Mouse (Mus musculus) activated CD4-positive, CD25-positive, alpha-beta regulatory T cell, adult 4 months (primary cell): ENCODE measurements around the gene Zfp609. TPM values are rescaled to one million over a fixed set of nuclear protein-coding genes. Genes with fewer than 3 reads are reported as not detected.

ENCODE experiments used
- ATAC-seq: one replicate; pipeline ENCODE4 v1.8.0; 2017
- polyA plus RNA-seq, 2 experiments: library from polyadenylated mRNA; unstranded; fragments of 100-300 nt; shearing (Covaris generic); gene quantifications; one replicate each; pipeline ENCODE4 v1.2.1; 2017

The Zfp609 gene
- polyA plus RNA-seq, 2 experiments from 2014 or later = 1.8 to 2.3 TPM

GRCm38 (mm10) chr9:65759256-65759655 is 68.1 kb downstream of the Zfp609 start:
- ATAC-seq = no peak

GRCm38 (mm10) chr9:65757826-65758225 is 69.5 kb downstream of the Zfp609 start:
- ATAC-seq = no peak

GRCm38 (mm10) chr9:65755673-65756375 is 71.5 kb downstream of the Zfp609 start:
- no peak for ATAC-seq

DNA sequence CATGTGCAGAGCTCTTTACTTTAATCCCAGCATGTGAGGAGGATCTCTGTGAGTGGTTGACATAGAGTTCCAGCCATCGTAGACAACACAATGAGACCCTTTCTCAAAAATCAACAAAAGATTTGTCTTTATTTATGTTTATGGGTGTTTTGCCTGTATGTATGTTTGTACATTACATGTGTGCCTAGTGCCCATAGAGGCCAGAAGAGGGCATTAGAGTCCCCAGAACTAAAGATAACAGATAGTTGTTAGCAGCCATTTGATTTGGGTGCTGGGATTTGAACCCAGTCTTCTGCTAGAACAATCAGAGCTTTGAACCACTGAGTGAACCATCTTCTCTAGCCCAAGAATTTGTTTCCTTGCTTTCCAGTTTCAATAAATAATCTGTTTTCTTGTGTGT is 72.2 kb downstream of the Zfp609 start:
- no peak for ATAC-seq

DNA sequence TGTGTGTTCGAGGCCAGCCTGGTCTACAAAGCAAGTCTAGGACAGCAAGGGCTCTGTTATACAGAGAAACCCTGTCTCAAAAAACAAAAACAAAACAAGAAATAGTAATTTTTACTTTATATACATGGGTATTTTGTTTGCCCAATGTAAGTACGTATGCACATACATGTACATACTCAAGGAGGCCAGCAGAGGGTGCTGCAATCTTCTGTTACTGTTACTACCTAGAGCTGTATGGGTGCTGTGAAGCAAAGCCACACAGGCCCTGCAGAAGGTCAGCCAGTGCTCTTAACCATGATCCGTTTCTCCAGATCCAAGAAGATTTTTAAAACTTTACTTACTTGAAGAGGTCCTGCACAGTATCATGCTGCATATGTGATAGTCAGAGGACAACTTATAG is 74.7 kb downstream of the Zfp609 start:
- no peak for ATAC-seq

- no peak for ATAC-seq
Measured at GRCm38 (mm10) chr9:65751906-65752305, 75.5 kb downstream of the Zfp609 start.

DNA sequence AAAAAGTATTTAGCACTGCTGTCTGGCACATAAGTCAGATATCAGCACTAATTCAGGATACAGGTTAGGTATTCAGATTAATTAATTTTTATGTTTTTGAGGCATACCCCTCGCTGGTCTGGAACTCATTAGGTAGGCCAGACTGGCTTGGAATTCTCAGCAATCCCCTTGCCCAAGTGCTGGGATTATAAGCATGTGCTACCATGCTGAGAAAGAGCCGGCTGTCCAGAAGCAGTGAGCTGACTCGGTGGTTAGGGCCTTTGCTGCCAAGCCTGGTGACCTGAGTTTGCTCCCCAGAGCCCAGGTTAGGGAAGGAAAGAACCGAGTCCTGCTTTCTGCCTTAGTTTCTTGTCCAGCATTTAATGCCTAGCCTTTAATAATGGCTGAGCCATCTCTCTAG is 79.3 kb downstream of the Zfp609 start:
- no peak for ATAC-seq

- ATAC-seq = no peak
Measured at GRCm38 (mm10) chr9:65746479-65746878, 80.9 kb downstream of the Zfp609 start.

DNA sequence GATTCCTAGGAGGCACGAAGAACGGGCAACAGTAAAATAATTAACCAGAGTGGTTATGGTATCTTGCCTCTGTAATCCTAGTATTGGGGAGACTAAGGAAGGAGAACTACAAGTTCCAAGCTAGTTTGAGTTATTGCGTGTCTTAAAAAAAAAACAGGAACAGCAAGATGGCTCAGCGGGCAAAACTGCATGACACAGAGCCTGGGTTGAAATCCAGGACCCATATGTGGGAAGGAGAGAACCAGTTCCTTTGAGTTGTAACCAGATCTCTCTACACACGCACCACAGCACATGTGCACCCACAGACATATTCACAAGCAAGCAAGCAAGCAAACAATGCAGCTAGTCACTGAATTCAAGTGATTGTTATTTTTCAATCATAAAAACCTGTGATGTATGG is 81.9 kb downstream of the Zfp609 start:
- ATAC-seq = no peak

- ATAC-seq = no peak
Measured at GRCm38 (mm10) chr9:65744171-65745082, 82.9 kb downstream of the Zfp609 start.

DNA sequence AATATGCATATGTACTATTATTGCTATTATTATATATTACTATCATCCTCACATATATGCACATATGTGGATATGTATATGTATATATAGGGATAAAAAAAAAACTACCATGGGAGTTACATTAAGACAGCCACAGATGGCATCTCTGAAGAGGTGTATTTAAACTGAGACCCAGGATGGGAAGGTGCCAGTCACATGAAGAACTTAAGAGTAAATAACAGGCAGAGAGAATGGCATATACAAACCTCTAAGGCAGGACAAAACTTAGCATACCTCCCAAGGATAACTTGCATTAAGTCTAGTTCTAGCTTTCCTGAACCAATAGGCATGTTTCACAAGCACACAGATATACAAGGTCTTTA is 83.6 kb downstream of the Zfp609 start:
- ATAC-seq = no peak

DNA sequence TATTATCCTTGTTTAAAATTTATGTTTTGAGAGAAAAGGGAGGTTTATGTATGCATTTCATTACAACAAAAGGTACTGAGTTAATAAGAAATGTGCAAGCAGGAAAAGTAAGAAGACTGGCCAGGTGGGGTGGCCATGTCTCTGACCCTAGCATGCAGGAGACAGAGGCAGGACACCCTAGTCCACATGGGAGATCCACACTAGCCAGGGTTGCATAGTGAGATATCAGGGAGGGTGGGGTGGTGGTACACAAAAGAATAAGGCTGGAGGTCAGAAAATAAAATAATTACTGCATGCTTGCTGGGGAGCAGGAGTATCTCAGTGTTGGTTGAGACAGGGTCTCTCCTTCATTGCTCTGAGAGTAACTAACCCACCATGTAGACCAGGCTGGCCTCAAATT is 84.0 kb downstream of the Zfp609 start:
- ATAC-seq = no peak

DNA sequence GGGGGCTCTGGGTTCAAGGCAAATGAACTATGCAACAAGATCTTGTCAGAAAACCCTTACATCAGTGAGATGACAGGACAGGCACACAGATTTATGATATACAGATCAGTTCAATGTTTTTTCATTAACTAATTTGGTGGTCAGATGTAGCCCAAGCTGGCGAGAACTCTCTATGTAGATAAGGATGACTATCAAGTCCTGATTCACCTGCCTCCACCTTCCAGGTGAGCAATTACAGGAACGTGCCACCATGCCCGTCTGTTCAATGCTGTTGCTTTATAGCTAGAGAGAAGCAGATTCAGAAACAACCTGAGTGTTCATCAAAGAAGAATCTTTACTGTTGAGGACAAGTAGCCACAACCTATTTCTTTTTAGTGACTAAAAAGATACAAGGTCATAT is 84.6 kb downstream of the Zfp609 start:
- no peak for ATAC-seq

- no peak for ATAC-seq
Measured at GRCm38 (mm10) chr9:65741066-65741852, 86.1 kb downstream of the Zfp609 start.

DNA sequence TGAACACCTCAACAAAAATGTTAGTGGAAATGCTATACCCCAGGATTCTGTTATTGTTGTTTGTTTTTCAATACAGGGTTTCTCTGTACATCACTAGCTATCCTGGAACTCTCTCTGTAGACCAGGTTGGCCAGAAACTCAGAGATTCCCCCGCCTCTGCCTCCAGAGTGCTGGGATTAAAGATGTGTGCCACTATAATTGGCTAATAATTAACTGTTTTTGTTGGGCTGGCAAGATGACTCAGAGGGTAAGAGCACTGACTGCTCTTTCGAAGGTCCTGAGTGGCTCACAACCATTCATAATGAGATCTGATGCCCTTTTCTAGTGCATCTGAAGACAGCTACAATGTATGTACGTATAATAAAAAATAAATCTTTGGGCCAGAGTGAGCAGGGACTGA is 92.4 kb downstream of the Zfp609 start:
- ATAC-seq = no peak

DNA sequence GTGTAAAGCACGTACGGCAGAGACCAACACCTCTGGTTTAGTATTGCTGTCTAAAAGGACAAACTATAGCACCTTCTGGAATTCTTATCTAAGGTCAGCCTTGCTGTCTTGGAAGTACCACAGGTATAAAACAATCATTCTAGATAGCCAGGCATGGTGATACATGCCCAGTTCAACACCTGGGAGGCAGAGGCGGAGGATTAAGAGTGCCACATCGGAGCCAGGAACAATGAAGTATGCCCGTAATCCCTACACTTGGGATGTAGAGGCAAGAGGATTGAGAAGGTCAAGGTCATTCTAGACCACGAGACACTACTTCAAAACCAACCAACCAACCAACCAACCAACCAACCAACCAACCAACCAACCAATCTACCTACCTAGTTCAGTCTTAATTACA is 98.8 kb downstream of the Zfp609 start:
- ATAC-seq = no peak

GRCm38 (mm10) chr9:65727491-65727890 is 99.9 kb downstream of the Zfp609 start:
- ATAC-seq = no peak

- ATAC-seq = no peak
Measured at GRCm38 (mm10) chr9:65726431-65726830, 100.9 kb downstream of the Zfp609 start.

GRCm38 (mm10) chr9:65725291-65725622 is 102.1 kb downstream of the Zfp609 start:
- ATAC-seq = no peak

- no peak for ATAC-seq
Measured at GRCm38 (mm10) chr9:65724471-65725290, 102.7 kb downstream of the Zfp609 start.

GRCm38 (mm10) chr9:65721161-65721566 is 106.2 kb downstream of the Zfp609 start:
- ATAC-seq = no peak

- ATAC-seq = no peak
Measured at GRCm38 (mm10) chr9:65718195-65718594, 109.2 kb downstream of the Zfp609 start.
